Mouse (Mus musculus) heart, embryonic 16.5 days (tissue): ENCODE data around the gene Ltbp3. TPM values are rescaled to one million over a fixed set of nuclear protein-coding genes. Genes with fewer than 3 reads are reported as not detected.

Experiments
- ATAC-seq: fragments of 200-750 bp; cut with Nextera tagmentation; replicated peaks from 2 replicates; pipeline ENCODE4 v1.8.0; 2017; ENCODE audit warnings: moderate number of reproducible peaks; ENCODE audit not compliant: insufficient read depth, low FRiP score; ENCODE audit errors: extremely low read depth
- H3K27ac ChIP-seq: fragments of 300-500 bp; sonication (generic); 2 replicates; pipeline ENCODE4 v1.5.1; 2014; ENCODE audit warnings: mild to moderate bottlenecking, low read length, control low read depth, moderate library complexity
- H3K27me3 ChIP-seq: fragments of 300-500 bp; sonication (generic); 2 replicates; pipeline ENCODE4 v1.6.1; 2014; ENCODE audit warnings: low read length, mixed read lengths; ENCODE audit not compliant: control insufficient read depth, insufficient read depth
- H3K36me3 ChIP-seq: fragments of 300-500 bp; sonication (generic); 2 replicates; pipeline ENCODE4 v1.6.1; 2014; ENCODE audit not compliant: control insufficient read depth, insufficient read depth
- H3K4me1 ChIP-seq: fragments of 300-500 bp; sonication (generic); 2 replicates; pipeline ENCODE4 v1.6.1; 2014; ENCODE audit warnings: low read length, mixed read lengths; ENCODE audit not compliant: control insufficient read depth, insufficient read depth
- H3K4me2 ChIP-seq: fragments of 300-500 bp; sonication (generic); 2 replicates; pipeline ENCODE4 v1.6.1; 2014; ENCODE audit warnings: low read depth, mild to moderate bottlenecking, control low read depth, low read length
- H3K4me3 ChIP-seq: fragments of 300-500 bp; sonication (generic); 2 replicates; pipeline ENCODE4 v1.5.1; 2014; ENCODE audit warnings: mild to moderate bottlenecking, control low read depth, low read length
- H3K9ac ChIP-seq: fragments of 300-500 bp; sonication (generic); 2 replicates; pipeline ENCODE4 v1.6.1; 2014; ENCODE audit warnings: low read length, control low read depth
- H3K9me3 ChIP-seq: fragments of 300-500 bp; sonication (generic); replicated peaks from 2 replicates; pipeline ENCODE4 v1.6.1; 2016; ENCODE audit warnings: low read length; ENCODE audit not compliant: control insufficient read depth
- WGBS: fragments of 180-500 bp; shearing (Covaris S2); extraction: QIAGEN DNeasy Blood & Tissue Kit; methylation state at CpG from one replicate; pipeline ENCODE4 v1.1.7; 2014; 5-methylcytosine and 5-hydroxymethylcytosine counted together
- polyA plus RNA-seq: library from polyadenylated mRNA; unstranded; fragments of >200 nt; fragmentation: Nextera tagmentation; extraction: Ambion mirVana; gene quantifications from 2 replicates; pipeline ENCODE4 v1.2.1, GENCODE M21; 2015

Ltbp3 gene
- polyA plus RNA-seq, 1 experiment from 2014 or later, result 27.3 TPM

- whole genome bisulfite sequencing, result 24% methylated on average over 36 of the region's 36 CpGs
- peak; percentile 34; the same call in 1 of the 2 replicates for ATAC-seq
- Histone ChIP-seq H3K27ac (no peak overlapping the region), H3K9ac (peak overlapping the region; percentile 55), H3K27me3 (peaks cover 6% of the 10 kb centered on the region; the same call in 1 of the 2 replicates), H3K4me2 (peak overlapping the region; percentile 57), H3K4me1 (peaks cover 8% of the 10 kb centered on the region), H3K9me3 (no peaks in the 10 kb centered on the region), H3K4me3 (peak overlapping the region; percentile 28), H3K36me3 (peaks cover 37% of the 10 kb centered on the region)
Measured at GRCm38 (mm10) chr19:5756991-5757636, 16.4 kb downstream of the Ltbp3 start.

- H3K36me3 ChIP-seq, result peaks cover 46% of the 10 kb centered on the region
- H3K9ac ChIP-seq, result no peak overlapping the region
- H3K4me1 ChIP-seq, result peaks cover 8% of the 10 kb centered on the region
- WGBS, result 87% methylated on average over 14 of the region's 14 CpGs
- H3K4me3 ChIP-seq, result no peak overlapping the region
- peaks cover 6% of the 10 kb centered on the region; the same call in 1 of the 2 replicates for H3K27me3 ChIP-seq
- no peak for ATAC-seq
- no peak overlapping the region for H3K27ac ChIP-seq
- no peaks in the 10 kb centered on the region for H3K9me3 ChIP-seq
- no peak overlapping the region for H3K4me2 ChIP-seq
Measured at GRCm38 (mm10) chr19:5758878-5759403, 18.2 kb downstream of the Ltbp3 start.

- H3K4me3 ChIP-seq, result no peak overlapping the region
- no peaks in the 10 kb centered on the region for H3K27me3 ChIP-seq
- no peak overlapping the region for H3K9ac ChIP-seq
- no peak for ATAC-seq
- H3K4me1 ChIP-seq, result no peaks in the 10 kb centered on the region
- WGBS, result 93% methylated on average over 6 of the region's 6 CpGs
- no peak overlapping the region for H3K4me2 ChIP-seq
- H3K9me3 ChIP-seq, result no peaks in the 10 kb centered on the region
- H3K27ac ChIP-seq, result no peak overlapping the region
- H3K36me3 ChIP-seq, result peaks cover 76% of the 10 kb centered on the region
Measured at GRCm38 (mm10) chr19:5763163-5763562, 22.5 kb downstream of the Ltbp3 start.

- WGBS, result 88% methylated on average over 4 of the region's 4 CpGs
- Histone ChIP-seq H3K4me2 (no peak overlapping the region), H3K4me1 (peaks cover 13% of the 10 kb centered on the region), H3K9me3 (no peaks in the 10 kb centered on the region), H3K27me3 (no peaks in the 10 kb centered on the region), H3K27ac (no peak overlapping the region), H3K4me3 (no peak overlapping the region), H3K9ac (no peak overlapping the region), H3K36me3 (peaks cover 57% of the 10 kb centered on the region)
- ATAC-seq, result no peak
Measured at GRCm38 (mm10) chr19:5767271-5767670, 26.6 kb downstream of the Ltbp3 start.

- Histone ChIP-seq H3K4me3 (peak overlapping the region; percentile 84), H3K27ac (peak overlapping the region; percentile 91), H3K9ac (peak overlapping the region; percentile 93), H3K4me2 (peak overlapping the region; percentile 81), H3K36me3 (peaks cover 35% of the 10 kb centered on the region), H3K4me1 (peaks cover 13% of the 10 kb centered on the region), H3K9me3 (no peaks in the 10 kb centered on the region), H3K27me3 (no peaks in the 10 kb centered on the region)
- WGBS, result 33% methylated on average over 9 of the region's 9 CpGs
- ATAC-seq, result no peak
Measured at GRCm38 (mm10) chr19:5770311-5770710, 29.6 kb downstream of the Ltbp3 start.

GRCm38 (mm10) chr19:5770925-5771860, 30.5 kb downstream of the Ltbp3 start, which contains the start of gene Scyl1:
Gene Scyl1 (minus strand): TSS chr19:5771419.
- peak; percentile 99 for ATAC-seq
- WGBS, result under 1% methylated on average over 64 of the region's 64 CpGs
- peaks cover 13% of the 10 kb centered on the region for H3K4me1 ChIP-seq
- peak within 1 kb of the TSS; percentile 81 for H3K4me2 ChIP-seq
- no peaks in the 10 kb centered on the region for H3K9me3 ChIP-seq
- H3K9ac ChIP-seq, result peak within 1 kb of the TSS; percentile 93
- H3K27me3 ChIP-seq, result no peaks in the 10 kb centered on the region
- peaks cover 26% of the 10 kb centered on the region for H3K36me3 ChIP-seq
- H3K4me3 ChIP-seq, result peak within 1 kb of the TSS; percentile 84
- H3K27ac ChIP-seq, result peak within 1 kb of the TSS; percentile 91

- no peak overlapping the region for H3K4me2 ChIP-seq
- no peaks in the 10 kb centered on the region for H3K27me3 ChIP-seq
- WGBS, result 72% methylated on average over 9 of the region's 9 CpGs
- no peak overlapping the region for H3K4me3 ChIP-seq
- no peak overlapping the region for H3K9ac ChIP-seq
- ATAC-seq, result no peak
- H3K4me1 ChIP-seq, result no peaks in the 10 kb centered on the region
- no peak overlapping the region for H3K27ac ChIP-seq
- H3K36me3 ChIP-seq, result no peaks in the 10 kb centered on the region
- H3K9me3 ChIP-seq, result no peaks in the 10 kb centered on the region
Measured at GRCm38 (mm10) chr19:5777387-5778032, 36.8 kb downstream of the Ltbp3 start.

GRCm38 (mm10) chr19:5778312-5778711, 37.6 kb downstream of the Ltbp3 start:
- 57% methylated on average over 8 of the region's 8 CpGs for WGBS
- Histone ChIP-seq H3K9ac (no peak overlapping the region), H3K27ac (no peak overlapping the region), H3K36me3 (no peaks in the 10 kb centered on the region), H3K4me1 (no peaks in the 10 kb centered on the region), H3K4me3 (no peak overlapping the region), H3K9me3 (no peaks in the 10 kb centered on the region), H3K27me3 (no peaks in the 10 kb centered on the region), H3K4me2 (no peak overlapping the region)
- no peak for ATAC-seq
